Mouse (Mus musculus) MEL (cell line): ENCODE data around the gene Gon7.

Source experiments
- CTCF ChIP-seq, 3 experiments: IDR thresholded peaks in 2 of 3; conservative IDR thresholded peaks in 1 of 3; 2 replicates each; pipeline ENCODE4 v1.5.1; 2011 to 2012; ENCODE audit warnings: low read length in 3 of 3, low read depth in 2 of 3, mild to moderate bottlenecking in 2 of 3, improper control_type of control experiment in 1 of 3, inconsistent platforms in 1 of 3, mixed read lengths in 1 of 3, moderate library complexity in 1 of 3; ENCODE audit not compliant: control insufficient read depth in 1 of 3, insufficient read depth in 1 of 3, poor library complexity in 1 of 3, severe bottlenecking in 1 of 3
- E2F4 ChIP-seq: IDR thresholded peaks from 2 replicates; pipeline ENCODE4 v1.6.1; 2011; ENCODE audit warnings: low read depth, low read length, improper control_type of control experiment, borderline replicate concordance
- EP300 ChIP-seq, 2 experiments: IDR thresholded peaks; 2 replicates each; pipeline ENCODE4 v1.6.1; 2011; ENCODE audit warnings: improper control_type of control experiment in 2 of 2, low read length in 2 of 2, low read depth in 1 of 2, mild to moderate bottlenecking in 1 of 2
- SIN3A ChIP-seq: IDR thresholded peaks from 2 replicates; pipeline ENCODE4 v1.6.1; 2012; ENCODE audit warnings: low read length, improper control_type of control experiment, inconsistent platforms

DNA sequence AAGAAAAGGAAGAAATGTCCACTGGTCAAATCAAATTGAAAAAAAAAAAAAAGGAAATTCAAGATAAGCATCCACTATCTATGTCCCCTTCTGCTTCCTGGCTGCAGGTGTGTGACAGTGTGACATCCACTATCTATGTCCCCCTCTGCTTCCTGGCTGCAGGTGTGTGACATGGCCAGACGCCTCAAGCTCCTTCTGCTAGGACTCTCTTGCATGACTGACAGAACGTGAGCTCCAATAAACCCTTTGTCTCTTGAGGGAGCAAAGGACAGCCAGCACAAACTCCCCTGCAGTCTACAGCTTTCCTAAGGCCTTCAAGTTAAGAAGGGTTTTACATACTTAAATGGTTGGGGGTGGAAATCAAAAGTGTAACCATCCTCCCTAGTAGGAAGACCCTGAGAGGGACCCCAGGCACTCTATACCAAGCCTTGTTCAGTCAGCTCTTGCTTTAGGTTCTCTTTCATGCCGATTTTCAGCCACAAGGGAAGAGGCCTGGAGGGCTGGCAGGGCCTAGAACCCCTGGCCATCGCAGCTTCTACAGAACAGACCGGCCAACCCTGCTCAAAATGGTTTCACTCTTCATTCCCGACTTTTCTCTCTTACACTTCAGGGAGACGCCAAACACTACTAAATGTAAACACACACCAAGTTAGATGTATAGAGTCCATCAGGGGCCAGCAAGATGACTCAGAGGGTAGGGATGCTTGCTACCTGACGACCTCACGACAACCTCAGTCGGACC is 42.8 kb downstream of the Gon7 start:
- TF ChIP-seq SIN3A (no peak), CTCF (IDR thresholded peaks at IDR 0.05 in 2 of 3, conservative IDR thresholded peaks at IDR 0.05 in 1 of 3; ENCODE audit: control insufficient read depth in 1 of 3, insufficient read depth in 1 of 3, low read depth in 2 of 3, low read length in 3 of 3, poor library complexity in 1 of 3, severe bottlenecking in 1 of 3) (no peak), EP300 (IDR thresholded peaks at IDR 0.05; ENCODE audit: low read depth in 1 of 2, low read length in 2 of 2) (peak in 1 of 2 experiments; percentile 46; a peak in 1 of 4 replicates), E2F4 (no peak)
